ENCODE assay signal across 13 mouse cellular contexts in the genomic region with DNA sequence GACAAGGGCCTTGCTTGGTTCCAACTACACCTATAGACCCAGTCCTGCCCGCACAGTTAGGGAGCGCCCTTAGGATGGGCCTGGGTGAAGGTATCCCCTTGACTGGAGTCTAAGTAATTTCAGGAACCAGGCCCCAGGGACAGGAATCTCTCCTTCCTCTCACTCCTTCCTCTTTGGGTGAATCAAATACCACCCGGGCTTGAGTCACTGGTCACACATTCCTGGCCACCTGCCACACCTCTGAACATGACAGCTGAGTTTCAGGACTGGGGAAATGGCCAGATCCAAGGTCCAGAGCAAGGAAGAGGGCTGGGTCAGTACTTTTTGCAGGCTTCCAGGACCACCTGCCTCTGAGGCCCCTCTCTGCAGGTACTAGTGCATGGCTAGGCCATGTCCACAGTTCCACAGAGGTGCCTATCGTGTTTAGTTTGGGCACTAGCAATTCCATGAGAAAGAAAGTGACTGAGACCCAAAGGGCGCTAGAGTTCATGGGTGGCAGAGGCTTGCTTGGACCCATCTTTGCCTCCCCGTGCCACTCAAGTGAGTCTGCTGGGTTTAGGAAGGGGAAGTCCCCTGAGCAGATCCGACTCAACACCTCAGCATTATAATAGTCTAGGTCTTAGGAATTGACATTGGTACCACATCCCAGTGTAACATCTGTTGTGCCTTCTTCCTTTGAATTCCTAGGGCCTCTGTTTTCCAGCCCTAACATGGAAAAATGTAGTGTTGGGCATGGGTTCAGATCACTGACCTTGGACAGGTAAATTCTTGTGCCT. TPM values are rescaled to one million over a fixed set of nuclear protein-coding genes. Genes with fewer than 3 reads are reported as not detected.
DNase-seq lines count a peak whose midpoint lies in the region; ATAC-seq and TF ChIP-seq lines count a peak whose summit lies in the region.
"Had no signal": no experiment of that assay in that cellular context is flagged by ENCODE, and none has a peak within 500 bp of the region (broad histone marks: within the 10 kb centered on the region; RNA-seq: fewer than 3 reads in every experiment).

No protein-coding gene starts in this region.

- 90% methylated on average over 7 of the region's 7 CpGs for WGBS in midbrain, embryonic 11.5 days
- 91% methylated on average over 7 of the region's 7 CpGs for WGBS in midbrain, embryonic 16.5 days
- 74% methylated on average over 7 of the region's 7 CpGs for WGBS in small intestine, adult 2 months
- whole genome bisulfite sequencing in hindbrain, postnatal 0 days = 90% methylated on average over 7 of the region's 7 CpGs

- no peak overlapping the region for H3K27ac ChIP-seq in midbrain, embryonic 11.5 days (ENCODE audit: low read depth, low read length)
- no peak overlapping the region for H3K27ac ChIP-seq in midbrain, embryonic 16.5 days (ENCODE audit: low read length)
- peak overlapping the region; percentile 49 for H3K27ac ChIP-seq in small intestine, adult 2 months (ENCODE audit: insufficient read depth, low read depth, low read length)
- H3K27ac ChIP-seq in hindbrain, postnatal 0 days = no peak overlapping the region
- H3K27ac ChIP-seq: midbrain, embryonic 15.5 days had no signal

- H3K9me3 ChIP-seq in midbrain, embryonic 11.5 days (ENCODE audit: control insufficient read depth, low read length) = no peaks in the 10 kb centered on the region
- H3K9me3 ChIP-seq in midbrain, embryonic 16.5 days (replicated peaks; ENCODE audit: control insufficient read depth, low read length, poor library complexity, severe bottlenecking) = no peaks in the 10 kb centered on the region
- H3K9me3 ChIP-seq in hindbrain, postnatal 0 days (ENCODE audit: low read length) = no peaks in the 10 kb centered on the region
- H3K9me3 ChIP-seq: midbrain, embryonic 15.5 days had no signal

- no peaks in the 10 kb centered on the region for H3K4me1 ChIP-seq in midbrain, embryonic 11.5 days (ENCODE audit: control insufficient read depth, insufficient read depth, low read length)
- no peaks in the 10 kb centered on the region; the same call in 1 of the 2 replicates for H3K4me1 ChIP-seq in midbrain, embryonic 16.5 days (ENCODE audit: control insufficient read depth, insufficient read depth, low read length)
- H3K4me1 ChIP-seq in small intestine, adult 2 months (ENCODE audit: control insufficient read depth, insufficient read depth, insufficient read length, low read length) = peaks cover 41% of the 10 kb centered on the region
- peaks cover 8% of the 10 kb centered on the region; the same call in 1 of the 2 replicates for H3K4me1 ChIP-seq in hindbrain, postnatal 0 days (ENCODE audit: insufficient read depth, low read length)
- H3K4me1 ChIP-seq: midbrain, embryonic 15.5 days had no signal

- no peaks in the 10 kb centered on the region for H3K27me3 ChIP-seq in midbrain, embryonic 11.5 days (ENCODE audit: control insufficient read depth, insufficient read depth, low read length)
- H3K27me3 ChIP-seq in midbrain, embryonic 16.5 days (ENCODE audit: control insufficient read depth, insufficient read depth, low read depth, low read length) = no peaks in the 10 kb centered on the region
- H3K27me3 ChIP-seq in small intestine, adult 2 months (ENCODE audit: control insufficient read depth, insufficient read depth, low read length) = no peaks in the 10 kb centered on the region
- no peaks in the 10 kb centered on the region for H3K27me3 ChIP-seq in hindbrain, postnatal 0 days (ENCODE audit: insufficient read depth, low read length)
- H3K27me3 ChIP-seq: midbrain, embryonic 15.5 days had no signal

- no peak overlapping the region for H3K4me3 ChIP-seq in midbrain, embryonic 11.5 days (ENCODE audit: low read depth, low read length)
- H3K4me3 ChIP-seq in midbrain, embryonic 16.5 days (ENCODE audit: low read depth, low read length) = no peak overlapping the region
- no peak overlapping the region for H3K4me3 ChIP-seq in small intestine, adult 2 months (ENCODE audit: low read depth, low read length)
- no peak overlapping the region for H3K4me3 ChIP-seq in hindbrain, postnatal 0 days (ENCODE audit: low read length)
- H3K4me3 ChIP-seq: midbrain, embryonic 15.5 days had no signal

- H3K9ac ChIP-seq in midbrain, embryonic 11.5 days (ENCODE audit: low read length) = no peak overlapping the region
- H3K9ac ChIP-seq in midbrain, embryonic 16.5 days (ENCODE audit: low read depth, low read length) = no peak overlapping the region
- H3K9ac ChIP-seq in hindbrain, postnatal 0 days (replicated peaks; ENCODE audit: low read length) = no peak overlapping the region
- H3K9ac ChIP-seq: midbrain, embryonic 15.5 days had no signal

- DNase-seq in midbrain, embryonic 11.5 days (ENCODE audit: low spot score, missing footprints) = peak; percentile 12
- peak; percentile 81 to 89 for DNase-seq in adrenal gland, postnatal 36 days
- DNase-seq in heart, postnatal 4 days = peak; percentile 69
- no peak for DNase-seq in ovary, postnatal 10 days (ENCODE audit: low spot score)
- DNase-seq in hindbrain, postnatal 0 days (ENCODE audit: low spot score) = no peak
- no peak for DNase-seq in cerebellum, postnatal 10 days
- DNase-seq: cerebellum, adult 18-20 months; right cerebral cortex, postnatal 14 days had no signal

- no peak for TF ChIP-seq POLR2A in small intestine, adult 2 months (IDR thresholded peaks at IDR 0.05; ENCODE audit: low read depth, low read length)

- no peak for ATAC-seq in midbrain, embryonic 11.5 days (ENCODE audit: low FRiP score)
- no peak for ATAC-seq in midbrain, embryonic 16.5 days
- no peak for ATAC-seq in hindbrain, postnatal 0 days
- ATAC-seq: hindbrain, embryonic 16.5 days; midbrain, embryonic 15.5 days had no signal

- H3K36me3 ChIP-seq in midbrain, embryonic 11.5 days (ENCODE audit: control insufficient read depth, insufficient read depth, low read length) = no peaks in the 10 kb centered on the region; the same call in 1 of the 2 replicates
- no peaks in the 10 kb centered on the region for H3K36me3 ChIP-seq in midbrain, embryonic 16.5 days (ENCODE audit: control insufficient read depth, insufficient read depth, low read length)
- H3K36me3 ChIP-seq in small intestine, adult 2 months (ENCODE audit: control insufficient read depth, insufficient read depth, low read length) = peaks cover 10% of the 10 kb centered on the region; the same call in 1 of the 2 replicates
- no peaks in the 10 kb centered on the region for H3K36me3 ChIP-seq in hindbrain, postnatal 0 days (ENCODE audit: insufficient read depth, low read length)
- H3K36me3 ChIP-seq: midbrain, embryonic 15.5 days had no signal

- TF ChIP-seq CTCF in small intestine, adult 2 months (IDR thresholded peaks at IDR 0.05; ENCODE audit: extremely low read depth, insufficient read length, insufficient replicate concordance, low read depth, low read length) = no peak
- TF ChIP-seq CTCF in hindbrain, postnatal 0 days (IDR thresholded peaks at IDR 0.05; ENCODE audit: low read depth) = no peak

- H3K4me2 ChIP-seq in midbrain, embryonic 11.5 days = no peak overlapping the region
- H3K4me2 ChIP-seq in midbrain, embryonic 16.5 days (ENCODE audit: low read length) = no peak overlapping the region
- no peak overlapping the region for H3K4me2 ChIP-seq in hindbrain, postnatal 0 days (ENCODE audit: low read depth, low read length)
- H3K4me2 ChIP-seq: midbrain, embryonic 15.5 days had no signal

RNA-seq across cellular contexts. Expression of gene Fam102a, which starts 13.0 kb away (rescaled TPM):
- polyA plus RNA-seq in midbrain, embryonic 11.5 days (2014; fragmentation: Nextera tagmentation; extraction: Ambion mirVana) = 6.3 and 6.8 TPM in 2 replicates
- polyA plus RNA-seq in midbrain, embryonic 16.5 days (2015; fragmentation: Nextera tagmentation; extraction: Ambion mirVana) = 5.0 and 5.9 TPM in 2 replicates
- total RNA-seq in adrenal gland, postnatal 36 days (2021) = 10 to 100 TPM; 21.5 to 34.8 TPM
- 10 to 100 TPM in 1 of 2 experiments, 1 to 10 TPM in 1; 9.9 to 11.0 TPM for total RNA-seq in heart, postnatal 4 days (2021)
- 55.2 and 96.2 TPM in 2 replicates for polyA plus RNA-seq in small intestine, adult 2 months (2012; rRNA removed)
- 23.6 and 25.4 TPM in 2 replicates for total RNA-seq in hindbrain, postnatal 0 days (2014; rRNA removed)
- 7.9 and 8.2 TPM in 2 replicates for polyA plus RNA-seq in hindbrain, postnatal 0 days (2015; fragmentation: Nextera tagmentation; extraction: Ambion mirVana)

RNA-seq across cellular contexts. Expression of gene Dpm2, which starts 22.5 kb away (rescaled TPM):
- polyA plus RNA-seq in midbrain, embryonic 11.5 days (2014; fragmentation: Nextera tagmentation; extraction: Ambion mirVana) = 103 and 110 TPM in 2 replicates
- 136 TPM in 2 replicates for polyA plus RNA-seq in midbrain, embryonic 16.5 days (2015; fragmentation: Nextera tagmentation; extraction: Ambion mirVana)
- 10 to 100 TPM; 60.5 to 61.1 TPM for total RNA-seq in adrenal gland, postnatal 36 days (2021)
- 10 to 100 TPM; 32.5 to 34.4 TPM for total RNA-seq in heart, postnatal 4 days (2021)
- polyA plus RNA-seq in small intestine, adult 2 months (2012; rRNA removed) = 49.3 and 87.5 TPM in 2 replicates
- 64.1 and 70.8 TPM in 2 replicates for total RNA-seq in hindbrain, postnatal 0 days (2014; rRNA removed)
- 139 and 146 TPM in 2 replicates for polyA plus RNA-seq in hindbrain, postnatal 0 days (2015; fragmentation: Nextera tagmentation; extraction: Ambion mirVana)

RNA-seq across cellular contexts. Expression of gene Pip5kl1, which starts 26.4 kb away (rescaled TPM):
- 2.0 and 2.1 TPM in 2 replicates for polyA plus RNA-seq in midbrain, embryonic 11.5 days (2014; fragmentation: Nextera tagmentation; extraction: Ambion mirVana)
- 14.5 and 17.1 TPM in 2 replicates for polyA plus RNA-seq in midbrain, embryonic 16.5 days (2015; fragmentation: Nextera tagmentation; extraction: Ambion mirVana)
- not detected for total RNA-seq in adrenal gland, postnatal 36 days (2021)
- under 1 TPM in 1 of 2 experiments, not detected in 1; 0.26 TPM for total RNA-seq in heart, postnatal 4 days (2021)
- 0.15 and 0.25 TPM in 2 replicates for polyA plus RNA-seq in small intestine, adult 2 months (2012; rRNA removed)
- 15.1 and 35.0 TPM in 2 replicates for total RNA-seq in hindbrain, postnatal 0 days (2014; rRNA removed)
- polyA plus RNA-seq in hindbrain, postnatal 0 days (2015; fragmentation: Nextera tagmentation; extraction: Ambion mirVana) = 16.7 and 19.1 TPM in 2 replicates
- total RNA-seq: liver, adult 2 months had no signal
- polyA plus RNA-seq: liver, adult 2 months had no signal

RNA-seq across cellular contexts. Expression of gene 9430097D07Rik, which starts 27.3 kb away (rescaled TPM):
- 0.25 and 0.49 TPM in 2 replicates for polyA plus RNA-seq in midbrain, embryonic 11.5 days (2014; fragmentation: Nextera tagmentation; extraction: Ambion mirVana)
- 0.52 and 1.1 TPM in 2 replicates for polyA plus RNA-seq in midbrain, embryonic 16.5 days (2015; fragmentation: Nextera tagmentation; extraction: Ambion mirVana)
- total RNA-seq in adrenal gland, postnatal 36 days (2021) = not detected
- total RNA-seq in heart, postnatal 4 days (2021) = not detected
- polyA plus RNA-seq in small intestine, adult 2 months (2012; rRNA removed) = not detected in 2 replicates
- 0.21 and 0.83 TPM in 2 replicates for total RNA-seq in hindbrain, postnatal 0 days (2014; rRNA removed)
- 0.73 and 0.76 TPM in 2 replicates for polyA plus RNA-seq in hindbrain, postnatal 0 days (2015; fragmentation: Nextera tagmentation; extraction: Ambion mirVana)
- total RNA-seq: liver, adult 2 months had no signal
- polyA plus RNA-seq: liver, adult 2 months had no signal

RNA-seq across cellular contexts. Expression of gene St6galnac4, which starts 38.7 kb away (rescaled TPM):
- 13.2 and 13.6 TPM in 2 replicates for polyA plus RNA-seq in midbrain, embryonic 11.5 days (2014; fragmentation: Nextera tagmentation; extraction: Ambion mirVana)
- 33.4 and 39.0 TPM in 2 replicates for polyA plus RNA-seq in midbrain, embryonic 16.5 days (2015; fragmentation: Nextera tagmentation; extraction: Ambion mirVana)
- total RNA-seq in adrenal gland, postnatal 36 days (2021) = 10 to 100 TPM in 1 of 2 experiments, 1 to 10 TPM in 1; 7.9 to 11.0 TPM
- total RNA-seq in heart, postnatal 4 days (2021) = 10 to 100 TPM; 31.6 to 38.6 TPM
- polyA plus RNA-seq in small intestine, adult 2 months (2012; rRNA removed) = 9.1 and 9.6 TPM in 2 replicates
- total RNA-seq in hindbrain, postnatal 0 days (2014; rRNA removed) = 66.9 and 75.7 TPM in 2 replicates
- polyA plus RNA-seq in hindbrain, postnatal 0 days (2015; fragmentation: Nextera tagmentation; extraction: Ambion mirVana) = 45.6 and 47.5 TPM in 2 replicates

Comparison
In these comparisons a context has a peak if more than half of its experiments do, and no peak if none do; other contexts are left out.
1. DNase-seq: peak in midbrain, embryonic 11.5 days (single experiment), adrenal gland, postnatal 36 days (2 of 2) and heart, postnatal 4 days (single experiment); none in ovary, postnatal 10 days (single experiment), hindbrain, postnatal 0 days (single experiment) and cerebellum, postnatal 10 days (0 of 2).